Mouse (Mus musculus) frontal cortex, adult 2 months (tissue): ENCODE data around the gene Gm42688. TPM values are rescaled to one million over a fixed set of nuclear protein-coding genes. Genes with fewer than 3 reads are reported as not detected.

Experiments
- polyA plus RNA-seq: library from polyadenylated mRNA; depleted of rRNA; stranded (reverse); fragments of >200 nt; gene quantifications from 2 replicates; pipeline ENCODE4 v1.2.3, GENCODE M21; 2012; rRNA removed

The Gm42688 gene
- polyA plus RNA-seq, 1 experiment, result 11.2 TPM

Other genes starting within 250 kb of the Gm42688 start
- 24.6 and 27.5 TPM in 2 replicates for gene Sema4f, start 161.8 kb upstream of the Gm42688 start, polyA plus RNA-seq
- gene M1ap, start 154.7 kb upstream of the Gm42688 start, polyA plus RNA-seq, result 0.12 TPM in 1 of 2 replicates, not detected in the other
- gene Dok1, start 68.1 kb upstream of the Gm42688 start, polyA plus RNA-seq, result 1.7 and 2.4 TPM in 2 replicates
- gene Loxl3, start 67.4 kb upstream of the Gm42688 start, polyA plus RNA-seq, result 6.4 and 6.6 TPM in 2 replicates
- 220 and 253 TPM in 2 replicates for gene Aup1, start 47.1 kb upstream of the Gm42688 start, polyA plus RNA-seq
- gene Htra2, start 46.3 kb upstream of the Gm42688 start, polyA plus RNA-seq, result 58.8 and 63.7 TPM in 2 replicates
- gene Dqx1, start 43.8 kb upstream of the Gm42688 start, polyA plus RNA-seq, result 0.76 and 0.97 TPM in 2 replicates
- not detected in 2 replicates for gene Tlx2, start 31.3 kb upstream of the Gm42688 start, polyA plus RNA-seq
- gene Pcgf1, start 23.7 kb upstream of the Gm42688 start, polyA plus RNA-seq, result 40.1 and 40.5 TPM in 2 replicates
- gene Lbx2, start 15.2 kb upstream of the Gm42688 start, polyA plus RNA-seq, result 0.36 and 0.66 TPM in 2 replicates
- 6.3 and 11.1 TPM in 2 replicates for gene Ccdc142, start within 50 bp of the Gm42688 start, polyA plus RNA-seq
- 96.4 and 109 TPM in 2 replicates for gene Mrpl53, start 7.4 kb downstream of the Gm42688 start, polyA plus RNA-seq
- 30.6 and 31.6 TPM in 2 replicates for gene Mogs, start 13.9 kb downstream of the Gm42688 start, polyA plus RNA-seq
- 95.9 and 107 TPM in 2 replicates for gene Wbp1, start 19.9 kb downstream of the Gm42688 start, polyA plus RNA-seq
- gene Ino80b, start 23.8 kb downstream of the Gm42688 start, polyA plus RNA-seq, result 24.6 and 31.4 TPM in 2 replicates
- 101 and 119 TPM in 2 replicates for gene Rtkn, start 33.8 kb downstream of the Gm42688 start, polyA plus RNA-seq
- 26.6 and 27.7 TPM in 2 replicates for gene Wdr54, start 54.8 kb downstream of the Gm42688 start, polyA plus RNA-seq
- 28.6 TPM in 2 replicates for gene 1700003E16Rik, start 54.8 kb downstream of the Gm42688 start, polyA plus RNA-seq
- 344 and 369 TPM in 2 replicates for gene Dctn1, start 64.3 kb downstream of the Gm42688 start, polyA plus RNA-seq
- gene Slc4a5, start 118.2 kb downstream of the Gm42688 start, polyA plus RNA-seq, result 0.04 and 0.21 TPM in 2 replicates
- gene Mthfd2, start 224.3 kb downstream of the Gm42688 start, polyA plus RNA-seq, result 6.3 and 6.9 TPM in 2 replicates
- gene Mob1a, start 224.4 kb downstream of the Gm42688 start, polyA plus RNA-seq, result 16.3 and 19.2 TPM in 2 replicates
- gene Bola3, start 247.5 kb downstream of the Gm42688 start, polyA plus RNA-seq, result 41.8 and 73.9 TPM in 2 replicates